Mouse (Mus musculus): ENCODE data around the gene Dus3l.

Gene Dus3l

GRCm38 (mm10) chr17:56788886-56789285 lies 24.3 kb downstream of the Dus3l start:
- DNase-seq (ENCODE audit: extremely low read depth, insufficient read length, low spot score): no peak

GRCm38 (mm10) chr17:56789286-56789685 lies 24.7 kb downstream of the Dus3l start:
- DNase-seq (ENCODE audit: extremely low read depth, insufficient read length, low spot score): no peak

GRCm38 (mm10) chr17:56792588-56792987 lies 28.0 kb downstream of the Dus3l start:
- DNase-seq (ENCODE audit: extremely low read depth, insufficient read length, low spot score): no peak

GRCm38 (mm10) chr17:56793614-56794319 lies 29.2 kb downstream of the Dus3l start:
- no peak for DNase-seq (ENCODE audit: extremely low read depth, insufficient read length, low spot score)

GRCm38 (mm10) chr17:56799276-56799675 lies 34.7 kb downstream of the Dus3l start:
- DNase-seq (ENCODE audit: extremely low read depth, insufficient read length, low spot score): no peak

GRCm38 (mm10) chr17:56802065-56802464 lies 37.5 kb downstream of the Dus3l start:
- no peak for DNase-seq (ENCODE audit: extremely low read depth, insufficient read length, low spot score)

- DNase-seq (ENCODE audit: extremely low read depth, insufficient read length, low spot score): no peak
These were observed 40.4 kb downstream of the Dus3l start for GRCm38 (mm10) chr17:56804952-56805351.

- DNase-seq (ENCODE audit: extremely low read depth, insufficient read length, low spot score): no peak
These were observed 41.2 kb downstream of the Dus3l start for GRCm38 (mm10) chr17:56805784-56806183.

GRCm38 (mm10) chr17:56808518-56808917 lies 44.0 kb downstream of the Dus3l start:
- peak; percentile 52 for DNase-seq (ENCODE audit: extremely low read depth, insufficient read length, low spot score)

- DNase-seq (ENCODE audit: extremely low read depth, insufficient read length, low spot score): peak; percentile 94
These were observed 45.7 kb downstream of the Dus3l start for GRCm38 (mm10) chr17:56810245-56810644.

GRCm38 (mm10) chr17:56814316-56815056 lies 49.9 kb downstream of the Dus3l start:
- no peak for DNase-seq (ENCODE audit: extremely low read depth, insufficient read length, low spot score)

- no peak for DNase-seq (ENCODE audit: extremely low read depth, insufficient read length, low spot score)
These were observed 50.4 kb downstream of the Dus3l start for GRCm38 (mm10) chr17:56815057-56815345.

GRCm38 (mm10) chr17:56818067-56818636 lies 53.6 kb downstream of the Dus3l start:
- DNase-seq (ENCODE audit: extremely low read depth, insufficient read length, low spot score): no peak

- no peak for DNase-seq (ENCODE audit: extremely low read depth, insufficient read length, low spot score)
These were observed 54.5 kb downstream of the Dus3l start for GRCm38 (mm10) chr17:56819032-56819545.

Data from 3134 (cell line).